Mouse (Mus musculus): Measurements from ENCODE around the gene Pdlim5.

DNA sequence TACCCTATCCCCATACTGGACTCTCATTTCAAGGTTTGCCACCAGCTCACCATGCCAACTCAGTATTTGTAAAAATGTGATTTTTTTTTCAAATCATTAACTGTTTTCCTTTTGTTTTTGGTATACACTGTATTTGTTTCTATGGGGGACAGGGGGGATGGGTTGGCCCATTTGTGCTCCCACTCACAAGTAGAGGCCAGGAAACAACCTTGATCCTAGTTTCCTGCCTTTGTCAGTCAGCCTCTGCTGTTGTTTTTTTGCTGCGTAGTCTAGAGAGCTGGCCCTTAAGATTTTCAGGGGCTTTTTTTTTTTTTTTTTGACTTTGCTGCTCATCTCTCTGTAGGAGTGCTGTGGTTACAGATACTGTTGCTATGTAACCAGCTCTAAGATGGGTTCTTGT lies 28.6 kb upstream of the Pdlim5 start:
- TF ChIP-seq CTCF (IDR thresholded peaks at IDR 0.05; ENCODE audit: borderline replicate concordance, extremely low read depth, insufficient read depth, insufficient read length) = no peak
- no peak for TF ChIP-seq POLR2A (IDR thresholded peaks at IDR 0.05; ENCODE audit: borderline replicate concordance, extremely low read depth, insufficient read depth, insufficient read length, poor library complexity, severe bottlenecking)

Measured in brain, embryonic 14.5 days (tissue).